Mouse (Mus musculus): ENCODE measurements around the gene Tigd2.

Tigd2 gene

GRCm38 (mm10) chr6:59255909-59256308 lies 47.2 kb downstream of the Tigd2 start:
- DNase-seq (ENCODE audit: low read depth): no peak
